Mouse (Mus musculus) heart, embryonic 16.5 days (tissue): ENCODE data around the gene Rara. TPM values are rescaled to one million over a fixed set of nuclear protein-coding genes. Genes with fewer than 3 reads are reported as not detected.
A peak's percentile ranks its signal among the peaks of the same experiment; 100 is the strongest.

Experiments used
- ATAC-seq: fragments of 200-750 bp; cut with Nextera tagmentation; replicated peaks from 2 replicates; pipeline ENCODE4 v1.8.0; 2017; ENCODE audit warnings: moderate number of reproducible peaks; ENCODE audit not compliant: insufficient read depth, low FRiP score; ENCODE audit errors: extremely low read depth
- H3K27ac ChIP-seq: fragments of 300-500 bp; sonication (generic); 2 replicates; pipeline ENCODE4 v1.5.1; 2014; ENCODE audit warnings: mild to moderate bottlenecking, low read length, control low read depth, moderate library complexity
- H3K27me3 ChIP-seq: fragments of 300-500 bp; sonication (generic); 2 replicates; pipeline ENCODE4 v1.6.1; 2014; ENCODE audit warnings: low read length, mixed read lengths; ENCODE audit not compliant: control insufficient read depth, insufficient read depth
- H3K36me3 ChIP-seq: fragments of 300-500 bp; sonication (generic); 2 replicates; pipeline ENCODE4 v1.6.1; 2014; ENCODE audit not compliant: control insufficient read depth, insufficient read depth
- H3K4me1 ChIP-seq: fragments of 300-500 bp; sonication (generic); 2 replicates; pipeline ENCODE4 v1.6.1; 2014; ENCODE audit warnings: low read length, mixed read lengths; ENCODE audit not compliant: control insufficient read depth, insufficient read depth
- H3K4me2 ChIP-seq: fragments of 300-500 bp; sonication (generic); 2 replicates; pipeline ENCODE4 v1.6.1; 2014; ENCODE audit warnings: low read depth, mild to moderate bottlenecking, control low read depth, low read length
- H3K4me3 ChIP-seq: fragments of 300-500 bp; sonication (generic); 2 replicates; pipeline ENCODE4 v1.5.1; 2014; ENCODE audit warnings: mild to moderate bottlenecking, control low read depth, low read length
- H3K9ac ChIP-seq: fragments of 300-500 bp; sonication (generic); 2 replicates; pipeline ENCODE4 v1.6.1; 2014; ENCODE audit warnings: low read length, control low read depth
- H3K9me3 ChIP-seq: fragments of 300-500 bp; sonication (generic); replicated peaks from 2 replicates; pipeline ENCODE4 v1.6.1; 2016; ENCODE audit warnings: low read length; ENCODE audit not compliant: control insufficient read depth
- WGBS: fragments of 180-500 bp; shearing (Covaris S2); extraction: QIAGEN DNeasy Blood & Tissue Kit; methylation state at CpG from one replicate; pipeline ENCODE4 v1.1.7; 2014; 5-methylcytosine and 5-hydroxymethylcytosine counted together
- polyA plus RNA-seq: library from polyadenylated mRNA; unstranded; fragments of >200 nt; fragmentation: Nextera tagmentation; extraction: Ambion mirVana; gene quantifications from 2 replicates; pipeline ENCODE4 v1.2.1, GENCODE M21; 2015

Rara gene
- polyA plus RNA-seq, 1 experiment from 2014 or later = 28.6 TPM

DNA sequence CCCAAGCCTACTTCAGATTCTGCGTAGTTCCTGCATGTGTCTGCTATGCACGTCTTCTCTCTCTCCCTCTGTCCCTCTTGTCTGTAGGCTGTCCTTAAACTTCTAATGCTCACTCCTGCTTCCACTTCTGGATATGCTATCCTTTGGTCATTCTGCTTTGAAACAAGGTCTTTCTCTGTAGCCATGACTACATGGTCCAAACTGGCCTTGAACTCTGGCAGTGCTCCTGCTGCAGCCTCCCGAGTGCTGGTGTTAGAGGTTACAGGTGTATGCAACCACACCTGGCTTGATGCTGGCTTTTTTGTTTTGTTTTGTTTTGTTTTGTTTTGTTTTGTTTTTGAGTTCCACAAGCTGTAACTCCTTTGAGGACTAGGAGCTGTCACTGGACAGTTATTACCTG, 6.7 kb downstream of the Rara start:
- Histone ChIP-seq H3K4me2 (no peak overlapping the region), H3K27ac (no peak overlapping the region), H3K27me3 (no peaks in the 10 kb centered on the region), H3K9ac (no peak overlapping the region), H3K36me3 (0 out of 2 replicates have a peak, but pooled peaks cover 5% of the 10 kb centered on the region), H3K4me3 (no peak overlapping the region), H3K4me1 (peaks cover 75% of the 10 kb centered on the region), H3K9me3 (no peaks in the 10 kb centered on the region)
- WGBS = 90% methylated on average over 3 of the region's 3 CpGs
- ATAC-seq = no peak

DNA sequence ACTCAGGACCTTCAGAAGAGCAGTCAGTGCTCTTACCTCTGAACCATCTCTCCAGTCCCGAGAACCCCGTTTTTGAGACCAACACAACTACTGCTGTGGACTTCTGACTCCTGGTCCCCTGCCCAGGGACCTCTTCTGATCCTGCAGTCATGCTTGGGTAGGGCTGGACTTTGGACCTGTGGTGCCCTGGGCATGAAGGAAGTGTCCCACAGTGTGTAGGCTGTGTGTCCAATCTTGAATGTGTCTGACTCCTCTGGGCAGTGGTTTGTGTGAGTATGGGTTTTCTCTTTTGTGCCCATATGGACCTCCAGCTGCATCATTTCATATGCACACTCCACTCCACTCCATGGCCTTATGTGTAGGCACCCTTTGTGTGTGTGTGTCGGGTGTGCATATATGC, 7.5 kb downstream of the Rara start:
- Histone ChIP-seq H3K4me2 (no peak overlapping the region), H3K4me3 (no peak overlapping the region), H3K4me1 (peaks cover 75% of the 10 kb centered on the region), H3K9me3 (no peaks in the 10 kb centered on the region), H3K27ac (0 out of 2 replicates have a peak overlapping the region, but pooled peaks have one; percentile 28), H3K27me3 (no peaks in the 10 kb centered on the region), H3K9ac (no peak overlapping the region), H3K36me3 (0 out of 2 replicates have a peak, but pooled peaks cover 5% of the 10 kb centered on the region)
- WGBS = 93% methylated on average over 3 of the region's 3 CpGs
- no peak for ATAC-seq

DNA sequence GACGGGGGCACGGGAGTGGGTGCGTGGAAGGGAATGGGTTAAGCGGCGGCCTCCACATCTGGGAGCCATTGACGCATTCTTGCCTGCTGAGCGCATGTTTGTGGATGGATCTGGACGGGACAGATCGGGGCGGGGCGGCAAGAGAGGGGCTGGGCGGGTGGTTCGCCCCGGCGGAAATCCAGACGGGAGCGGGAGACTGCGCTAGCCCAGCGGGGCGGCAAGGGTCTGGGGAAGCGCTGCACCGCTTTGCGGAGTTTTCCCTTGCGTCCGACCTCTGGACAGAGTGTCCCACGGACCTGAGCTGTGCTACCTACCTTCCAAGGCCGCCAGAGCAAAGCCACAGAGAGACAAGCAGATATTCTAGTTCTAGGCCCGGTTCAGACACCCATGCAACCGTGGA, 8.6 kb downstream of the Rara start:
- H3K4me2 ChIP-seq = peak overlapping the region; percentile 96
- WGBS = 2% methylated on average over 29 of the region's 29 CpGs
- peak; percentile 23 for ATAC-seq
- H3K27me3 ChIP-seq = no peaks in the 10 kb centered on the region
- H3K4me1 ChIP-seq = peaks cover 75% of the 10 kb centered on the region
- 0 out of 2 replicates have a peak, but pooled peaks cover 5% of the 10 kb centered on the region for H3K36me3 ChIP-seq
- peak overlapping the region; percentile 82 for H3K9ac ChIP-seq
- peak overlapping the region; percentile 92 for H3K27ac ChIP-seq
- peak overlapping the region; percentile 92 for H3K4me3 ChIP-seq
- H3K9me3 ChIP-seq = no peaks in the 10 kb centered on the region

DNA sequence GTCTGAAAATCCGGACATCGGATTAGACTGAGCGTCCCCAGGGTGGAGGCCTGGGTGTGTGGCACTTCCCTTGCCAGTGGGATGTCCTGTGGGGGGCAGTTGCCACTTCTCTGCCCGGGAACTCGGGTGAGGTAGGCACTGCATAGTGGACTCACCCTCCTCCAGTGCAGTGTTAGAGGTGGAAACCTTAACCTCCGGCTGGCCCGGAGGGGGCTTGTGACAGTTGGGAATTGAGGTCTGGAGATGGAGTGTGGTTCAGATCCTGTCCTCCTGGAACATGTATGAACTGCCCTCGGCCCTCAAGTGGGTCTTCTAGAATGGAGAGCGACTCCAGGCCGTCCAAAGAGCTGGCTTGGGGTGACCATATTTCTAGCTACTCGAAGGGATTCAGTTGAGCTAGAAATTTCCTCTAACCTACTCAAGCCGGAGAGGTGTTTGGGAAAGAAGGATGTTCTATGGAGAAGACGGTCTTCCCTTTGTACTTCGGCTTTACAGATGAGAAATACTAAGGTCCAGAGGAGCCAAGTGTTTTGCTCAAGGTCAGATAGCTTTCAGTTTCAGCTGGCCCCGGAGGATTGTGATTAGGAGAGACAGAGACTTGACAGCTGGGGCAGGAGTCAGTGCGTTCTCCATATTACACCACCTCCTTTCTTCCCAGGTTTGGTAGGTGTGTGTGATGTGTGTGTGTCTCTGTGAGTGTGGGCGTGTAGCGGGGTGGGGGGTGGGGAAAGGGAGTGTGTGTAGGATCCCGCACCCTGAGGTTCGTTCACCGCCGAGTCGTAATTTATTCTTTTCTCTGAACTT, 9.2 kb downstream of the Rara start:
- peak; percentile 3; the same call in 1 of the 2 replicates for ATAC-seq
- no peaks in the 10 kb centered on the region for H3K9me3 ChIP-seq

DNA sequence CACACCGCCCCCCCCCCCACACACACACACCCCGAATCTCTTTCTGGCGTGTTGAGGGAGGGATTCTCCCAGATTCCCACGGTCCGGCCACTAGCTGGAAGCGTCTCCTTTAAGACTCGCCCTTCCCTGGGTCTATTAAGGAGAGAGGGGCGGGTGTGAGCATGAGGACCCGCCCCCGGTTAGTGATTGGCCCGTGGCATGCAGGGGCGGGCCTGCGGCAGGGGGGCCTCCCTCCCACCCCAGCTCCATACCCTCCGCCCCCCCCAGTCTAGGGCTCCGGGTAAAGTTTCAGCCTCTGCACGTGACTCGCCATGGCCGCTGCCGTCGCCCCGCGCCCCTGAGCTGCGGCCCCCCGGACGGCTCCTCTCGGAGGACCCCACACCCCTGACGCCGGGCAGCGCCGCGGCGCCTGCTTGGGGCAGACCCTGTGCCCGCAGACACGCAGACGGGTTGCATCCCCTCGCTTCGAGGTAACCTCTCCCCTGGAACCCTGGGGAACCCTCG, 9.8 kb downstream of the Rara start:
- 0% methylated on average over 38 of the region's 38 CpGs for WGBS
- H3K4me1 ChIP-seq = peaks cover 74% of the 10 kb centered on the region
- peak overlapping the region; percentile 96 for H3K4me2 ChIP-seq

More for the DNA sequence above, 9.2 kb downstream of the Rara start:
- 0 out of 2 replicates have a peak, but pooled peaks cover 5% of the 10 kb centered on the region for H3K36me3 ChIP-seq
- peak overlapping the region; percentile 92 for H3K27ac ChIP-seq
- no peaks in the 10 kb centered on the region for H3K27me3 ChIP-seq
- WGBS = 1% methylated on average over 23 of the region's 23 CpGs
- H3K4me2 ChIP-seq = peak overlapping the region; percentile 96
- peaks cover 74% of the 10 kb centered on the region for H3K4me1 ChIP-seq
- peak overlapping the region; percentile 92 for H3K4me3 ChIP-seq
- H3K9ac ChIP-seq = peak overlapping the region; percentile 82

DNA sequence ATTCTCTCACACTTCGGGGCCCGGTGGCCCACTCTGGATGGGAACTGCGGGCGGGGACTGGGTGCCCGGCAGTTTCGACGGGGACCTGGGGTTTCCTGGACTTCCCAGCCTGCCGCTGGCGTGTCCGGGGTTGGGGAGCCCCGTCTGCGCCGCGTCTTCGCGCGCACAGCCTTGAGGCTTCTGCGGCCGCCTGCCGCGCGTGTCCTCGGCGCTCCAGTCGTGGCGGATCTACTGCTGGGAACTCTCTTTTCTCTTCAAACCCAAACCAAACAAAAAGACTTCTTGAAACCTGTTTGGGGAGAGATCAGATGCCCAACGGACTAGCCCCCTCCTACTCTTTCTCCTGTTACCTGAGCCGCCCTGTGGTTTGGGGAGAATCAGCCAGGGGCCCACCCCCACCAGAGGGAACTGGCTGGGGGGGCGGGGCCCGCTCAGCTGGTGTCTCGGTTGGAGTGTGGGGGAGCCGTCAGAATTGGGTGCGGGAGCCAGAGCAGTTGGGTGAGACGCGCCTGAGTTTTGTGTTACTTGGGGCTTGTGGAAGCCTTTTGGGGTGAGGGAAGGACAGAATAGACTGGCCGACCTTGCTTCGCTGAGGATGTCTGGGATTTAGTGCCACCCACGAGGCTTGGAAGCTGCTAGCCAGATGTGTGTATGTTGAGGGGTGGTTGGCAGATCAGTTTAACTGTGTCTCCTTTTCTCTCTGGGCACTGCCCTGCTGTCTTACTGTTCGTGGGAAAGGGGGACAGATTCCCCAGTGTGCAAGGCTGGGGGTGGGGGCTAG, 10.5 kb downstream of the Rara start:
- Histone ChIP-seq H3K9me3 (no peaks in the 10 kb centered on the region), H3K27me3 (no peaks in the 10 kb centered on the region), H3K4me2 (peak overlapping the region; percentile 96), H3K36me3 (0 out of 2 replicates have a peak, but pooled peaks cover 5% of the 10 kb centered on the region), H3K27ac (peak overlapping the region; percentile 92), H3K4me3 (peak overlapping the region; percentile 92), H3K9ac (peak overlapping the region; percentile 93), H3K4me1 (peaks cover 74% of the 10 kb centered on the region)
- under 1% methylated on average over 39 of the region's 39 CpGs for WGBS
- ATAC-seq = no peak

More for the DNA sequence above, 9.8 kb downstream of the Rara start:
- 0 out of 2 replicates have a peak, but pooled peaks cover 5% of the 10 kb centered on the region for H3K36me3 ChIP-seq
- peak; percentile 84 for ATAC-seq
- H3K4me3 ChIP-seq = peak overlapping the region; percentile 92
- peak overlapping the region; percentile 92 for H3K27ac ChIP-seq
- H3K27me3 ChIP-seq = no peaks in the 10 kb centered on the region
- no peaks in the 10 kb centered on the region for H3K9me3 ChIP-seq
- peak overlapping the region; percentile 93 for H3K9ac ChIP-seq

DNA sequence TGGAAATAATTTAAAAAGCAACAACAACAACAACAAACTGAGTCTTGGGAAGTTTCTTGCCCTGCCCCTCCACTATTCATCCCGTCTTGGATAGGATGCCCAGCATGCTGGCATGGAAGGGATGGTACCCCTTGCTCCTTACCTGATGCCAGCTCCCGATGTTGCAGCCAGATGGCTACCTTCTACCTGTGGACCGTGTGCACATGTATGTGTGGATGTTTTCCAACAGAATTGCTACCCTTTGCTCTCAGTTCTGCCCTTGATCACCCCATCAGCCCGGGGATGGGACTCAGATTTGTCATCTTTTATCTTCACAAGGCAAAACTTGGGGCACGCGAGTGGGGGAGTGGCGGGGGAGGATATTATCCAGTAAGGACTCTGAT, 11.1 kb downstream of the Rara start:
- no peaks in the 10 kb centered on the region for H3K27me3 ChIP-seq
- peak overlapping the region; percentile 92 for H3K4me3 ChIP-seq
- peak overlapping the region; percentile 96 for H3K4me2 ChIP-seq
- 0 out of 2 replicates have a peak, but pooled peaks cover 5% of the 10 kb centered on the region for H3K36me3 ChIP-seq
- no peak for ATAC-seq
- H3K4me1 ChIP-seq = peaks cover 74% of the 10 kb centered on the region
- no peaks in the 10 kb centered on the region for H3K9me3 ChIP-seq
- H3K27ac ChIP-seq = peak overlapping the region; percentile 92
- H3K9ac ChIP-seq = peak overlapping the region; percentile 93
- WGBS = 34% methylated on average over 7 of the region's 7 CpGs

DNA sequence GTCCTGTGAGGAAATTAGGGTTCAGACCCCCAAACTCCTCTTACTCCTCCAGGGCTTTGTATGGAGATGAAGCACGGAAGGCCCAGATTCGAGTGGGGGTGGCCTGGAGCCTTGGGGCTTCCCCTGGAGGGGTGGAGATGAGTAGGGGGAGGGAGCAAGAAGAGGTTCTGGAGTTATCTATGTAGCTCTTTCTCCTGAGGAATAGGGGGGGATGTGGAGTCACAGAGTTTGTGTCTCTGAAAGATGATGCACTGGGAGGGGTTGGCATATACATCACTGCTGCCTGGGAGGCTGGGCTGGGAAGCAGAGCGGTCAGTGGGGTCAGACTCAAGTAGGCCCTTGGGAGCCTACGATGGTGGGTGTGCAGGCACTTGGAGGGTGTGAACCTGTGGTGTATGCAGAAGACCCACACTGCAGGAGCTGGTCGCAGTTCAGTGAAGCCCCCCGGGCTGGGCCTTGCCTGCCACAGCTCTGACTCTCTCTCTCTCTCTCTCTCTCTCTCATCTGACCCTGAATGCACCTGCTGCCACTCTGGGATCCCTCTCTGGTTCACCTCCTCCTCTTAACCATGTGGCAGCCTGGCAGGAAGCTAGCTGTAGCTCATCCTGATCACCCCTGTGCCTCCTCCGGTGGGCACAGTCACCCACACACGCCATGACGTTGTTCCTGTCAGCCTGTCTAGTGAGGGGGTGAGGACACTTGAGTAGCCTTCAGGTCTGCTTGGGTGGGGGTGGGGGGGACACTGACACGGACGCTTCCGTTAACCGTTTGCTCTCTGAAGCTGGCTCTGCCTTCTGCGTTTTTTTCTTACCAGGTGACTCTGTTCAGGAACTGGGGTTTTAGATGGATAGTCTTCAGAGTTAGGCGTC, 11.7 kb downstream of the Rara start:
- Histone ChIP-seq H3K36me3 (0 out of 2 replicates have a peak, but pooled peaks cover 5% of the 10 kb centered on the region), H3K27ac (peak overlapping the region; percentile 100)
- 25% methylated on average over 15 of the region's 15 CpGs for WGBS

More for the DNA sequence above, 11.7 kb downstream of the Rara start:
- Histone ChIP-seq H3K4me3 (peak overlapping the region; percentile 92), H3K4me1 (peaks cover 79% of the 10 kb centered on the region), H3K9ac (peak overlapping the region; percentile 93), H3K9me3 (no peaks in the 10 kb centered on the region), H3K27me3 (no peaks in the 10 kb centered on the region), H3K4me2 (peak overlapping the region; percentile 96)
- ATAC-seq = no peak
